Mouse (Mus musculus): ENCODE data around the gene Tbrg1. TPM values are rescaled to one million over a fixed set of nuclear protein-coding genes. Genes with fewer than 3 reads are reported as not detected.

The Tbrg1 gene
- 43.1 and 48.3 TPM in 2 replicates for polyA plus RNA-seq (2015; fragmentation: Nextera tagmentation; extraction: Ambion mirVana)

DNA sequence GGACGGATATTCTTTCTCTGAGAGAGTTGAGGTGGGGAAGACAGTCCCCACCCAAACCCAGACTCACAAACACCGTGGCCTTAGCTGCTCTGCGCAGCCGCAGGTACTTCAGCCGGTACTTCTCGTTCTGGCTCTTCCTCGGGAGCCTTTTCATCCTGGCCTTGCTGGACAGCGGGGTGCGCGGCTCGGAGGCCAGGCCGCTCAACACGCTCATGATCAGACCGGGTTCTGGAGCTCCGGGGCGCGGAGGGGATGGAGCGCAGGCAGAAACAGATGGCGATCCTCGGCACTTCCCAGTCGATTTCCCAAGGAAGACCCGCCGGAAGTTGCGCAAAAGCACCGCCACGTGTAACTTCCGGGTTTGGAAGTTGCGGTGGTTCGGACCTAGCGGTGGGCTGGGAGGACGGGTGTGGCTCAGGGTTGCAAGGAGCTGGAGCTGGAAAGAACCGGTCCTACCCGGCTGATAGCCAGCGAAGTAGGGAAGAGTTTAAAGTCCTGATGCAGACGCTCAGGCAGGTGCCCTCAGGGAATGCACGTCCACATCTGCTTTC lies at the start of gene Tbrg1:
Gene Tbrg1, minus strand, starts transcription at position 382 of the 551 bp plus-strand sequence.
- H3K4me2 ChIP-seq, result peak within 1 kb of the TSS; percentile 77
- H3K4me1 ChIP-seq (replicated peaks), result peaks cover 13% of the 10 kb centered on the region
- H3K27ac ChIP-seq (replicated peaks), result peak within 1 kb of the TSS; percentile 86
- peak within 1 kb of the TSS; percentile 78 for H3K9ac ChIP-seq
- H3K4me3 ChIP-seq (replicated peaks), result peak within 1 kb of the TSS; percentile 88
- H3K36me3 ChIP-seq (replicated peaks), result peaks cover 25% of the 10 kb centered on the region
- no peaks in the 10 kb centered on the region for H3K27me3 ChIP-seq
- H3K9me3 ChIP-seq (replicated peaks), result no peaks in the 10 kb centered on the region
- WGBS (ENCODE audit: insufficient replicate concordance), result under 1% methylated on average over 36 of the region's 36 CpGs
- peak; percentile 89 for ATAC-seq (ENCODE audit: insufficient read depth)

DNA sequence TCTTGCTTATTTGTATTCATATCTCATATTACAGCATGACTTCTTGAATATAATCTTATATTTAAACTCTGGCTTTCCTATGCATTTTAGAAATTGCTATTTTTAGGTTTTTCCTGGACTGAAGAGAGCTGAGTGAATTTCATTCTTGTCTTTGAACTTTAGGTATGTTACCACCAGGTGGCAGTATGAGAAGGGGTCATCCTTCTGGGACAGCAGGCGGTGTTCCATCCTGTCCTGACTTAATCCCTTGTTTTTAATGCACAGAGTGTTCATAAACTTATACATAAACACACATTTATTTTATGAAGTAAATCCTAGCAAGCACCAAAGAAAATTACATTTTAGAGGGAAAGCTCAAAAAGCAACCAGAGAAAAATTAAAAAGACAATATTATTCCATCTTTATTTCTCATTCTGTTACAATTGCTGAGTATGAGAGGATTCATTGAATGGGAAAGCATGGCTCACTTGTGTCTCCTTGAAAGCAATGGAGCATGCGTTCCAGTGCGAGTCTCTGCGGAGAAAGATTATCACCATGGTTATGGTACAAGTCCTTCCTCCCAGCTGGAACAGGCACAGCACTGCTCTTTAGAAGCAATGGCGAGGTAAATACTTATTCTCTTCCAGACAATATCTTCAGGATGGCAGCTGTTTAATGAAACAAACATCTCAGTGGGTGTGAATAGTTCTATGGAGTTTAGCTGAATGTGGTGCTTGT lies 33.0 kb upstream of the Tbrg1 start:
- no peak overlapping the region for H3K4me2 ChIP-seq
- H3K36me3 ChIP-seq (replicated peaks), result no peaks in the 10 kb centered on the region
- ATAC-seq (ENCODE audit: insufficient read depth), result no peak
- no peak overlapping the region for H3K4me3 ChIP-seq (replicated peaks)
- no peaks in the 10 kb centered on the region for H3K4me1 ChIP-seq (replicated peaks)
- H3K9me3 ChIP-seq (replicated peaks), result no peaks in the 10 kb centered on the region
- no peak overlapping the region for H3K27ac ChIP-seq (replicated peaks)
- WGBS (ENCODE audit: insufficient replicate concordance), result 48% methylated on average over 5 of the region's 5 CpGs
- H3K27me3 ChIP-seq, result no peaks in the 10 kb centered on the region
- H3K9ac ChIP-seq, result no peak overlapping the region

DNA sequence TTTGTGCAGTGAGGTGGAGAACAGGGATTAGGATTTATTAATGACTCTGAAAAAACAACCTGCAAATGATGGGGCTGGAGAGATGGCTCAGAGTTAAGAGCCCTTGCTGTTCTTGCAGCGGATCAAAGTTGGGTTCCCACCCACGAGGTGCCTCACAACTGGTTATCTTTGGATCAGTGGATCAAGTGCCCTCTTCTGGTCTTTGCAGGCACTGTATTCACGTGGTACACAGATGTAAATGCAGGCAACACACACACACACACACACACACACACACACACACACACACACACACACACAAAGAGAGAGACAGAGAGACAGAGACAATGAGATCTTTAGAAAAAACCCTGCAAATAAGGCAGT lies 30.8 kb upstream of the Tbrg1 start:
- no peaks in the 10 kb centered on the region for H3K4me1 ChIP-seq (replicated peaks)
- no peak overlapping the region for H3K9ac ChIP-seq
- no peaks in the 10 kb centered on the region for H3K36me3 ChIP-seq (replicated peaks)
- H3K9me3 ChIP-seq (replicated peaks), result no peaks in the 10 kb centered on the region
- H3K4me2 ChIP-seq, result no peak overlapping the region
- 28% methylated on average over 3 of the region's 3 CpGs for WGBS (ENCODE audit: insufficient replicate concordance)
- H3K27me3 ChIP-seq, result no peaks in the 10 kb centered on the region
- no peak overlapping the region for H3K27ac ChIP-seq (replicated peaks)
- no peak overlapping the region for H3K4me3 ChIP-seq (replicated peaks)
- no peak for ATAC-seq (ENCODE audit: insufficient read depth)

DNA sequence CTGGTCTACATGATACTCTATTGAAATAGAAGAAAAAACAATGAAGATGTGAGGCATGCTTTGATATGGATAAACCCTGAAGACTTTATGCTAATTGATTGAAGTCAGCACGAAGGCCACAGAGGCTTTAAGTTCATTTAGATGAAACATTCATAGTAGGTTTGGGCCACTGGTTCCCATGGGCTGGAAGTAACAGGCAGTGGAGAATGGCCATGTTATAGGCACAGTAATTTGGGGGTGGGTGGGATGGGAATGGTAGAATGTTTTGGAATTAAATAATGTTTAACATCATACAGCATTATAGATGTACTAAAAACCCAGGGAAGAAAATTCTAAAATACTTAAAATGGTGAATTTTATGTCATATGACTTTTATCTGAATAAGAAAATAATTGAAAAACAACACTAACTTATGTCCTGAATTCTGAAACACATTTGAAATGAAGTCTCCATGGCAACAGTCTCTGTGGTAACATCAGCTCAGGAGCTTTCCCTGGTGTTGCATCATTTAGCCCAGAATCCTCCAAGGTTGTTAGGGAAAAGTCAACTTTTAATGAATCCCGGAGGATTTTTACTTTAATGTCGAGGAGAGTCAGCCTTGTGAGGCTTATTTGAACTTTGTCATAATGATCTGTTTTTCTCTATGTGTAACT lies 30.3 kb upstream of the Tbrg1 start:
- H3K27me3 ChIP-seq, result no peaks in the 10 kb centered on the region
- ATAC-seq (ENCODE audit: insufficient read depth), result no peak
- whole genome bisulfite sequencing (ENCODE audit: insufficient replicate concordance), result 47% methylated on average over 3 of the region's 3 CpGs

DNA sequence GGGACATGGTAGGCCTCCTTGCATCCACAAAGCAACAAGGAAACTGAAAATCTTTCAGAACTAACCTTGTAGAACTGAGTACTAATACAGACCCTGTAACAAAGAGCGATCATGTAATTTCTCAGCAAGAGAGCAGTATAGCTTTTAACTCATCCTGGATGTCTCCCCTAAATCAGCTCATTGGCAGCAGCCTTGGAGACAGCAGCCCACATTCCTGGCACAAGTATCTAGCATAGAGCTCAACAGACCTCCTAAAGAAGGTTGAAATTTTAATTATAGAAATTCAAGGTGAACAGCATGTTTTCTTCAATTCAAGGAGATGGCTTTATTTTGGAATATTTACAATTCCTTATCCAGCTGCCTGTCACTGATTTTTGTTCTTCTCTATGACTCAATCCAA lies 24.0 kb upstream of the Tbrg1 start:
- Histone ChIP-seq H3K9me3 (replicated peaks) (no peaks in the 10 kb centered on the region), H3K9ac (no peak overlapping the region), H3K4me3 (replicated peaks) (no peak overlapping the region), H3K27me3 (no peaks in the 10 kb centered on the region), H3K27ac (replicated peaks) (no peak overlapping the region), H3K4me1 (replicated peaks) (no peaks in the 10 kb centered on the region), H3K4me2 (no peak overlapping the region), H3K36me3 (replicated peaks) (no peaks in the 10 kb centered on the region)
- no peak for ATAC-seq (ENCODE audit: insufficient read depth)
- WGBS (ENCODE audit: insufficient replicate concordance), result 72% methylated on average over 1 of the region's 1 CpGs

More for the DNA sequence above, 30.3 kb upstream of the Tbrg1 start:
- Histone ChIP-seq H3K36me3 (replicated peaks) (no peaks in the 10 kb centered on the region), H3K4me3 (replicated peaks) (no peak overlapping the region), H3K4me1 (replicated peaks) (no peaks in the 10 kb centered on the region), H3K9me3 (replicated peaks) (no peaks in the 10 kb centered on the region), H3K27ac (replicated peaks) (no peak overlapping the region), H3K9ac (no peak overlapping the region), H3K4me2 (no peak overlapping the region)

DNA sequence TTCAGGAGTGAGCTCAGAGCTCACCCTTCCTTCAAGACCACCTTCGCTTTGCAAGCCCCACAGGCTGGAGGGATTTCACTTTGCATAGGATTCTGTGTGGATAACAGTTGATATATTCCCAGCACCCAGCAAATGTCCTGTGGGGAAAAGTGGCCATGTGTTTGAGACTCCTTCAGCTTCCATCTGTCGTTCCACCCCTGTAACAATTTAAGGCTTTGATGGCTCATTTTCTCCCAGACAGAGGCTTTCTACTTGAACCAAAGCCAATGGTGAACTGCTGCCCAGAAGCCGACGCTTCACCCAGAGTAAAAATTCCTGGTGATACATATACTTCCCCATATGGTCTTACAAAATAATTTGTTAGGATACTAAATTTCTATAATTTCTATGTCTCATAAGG lies 18.2 kb upstream of the Tbrg1 start:
- H3K9me3 ChIP-seq (replicated peaks), result no peaks in the 10 kb centered on the region
- H3K9ac ChIP-seq, result no peak overlapping the region
- WGBS (ENCODE audit: insufficient replicate concordance), result 69% methylated on average over 4 of the region's 4 CpGs
- ATAC-seq (ENCODE audit: insufficient read depth), result no peak
- H3K27ac ChIP-seq (replicated peaks), result no peak overlapping the region
- H3K27me3 ChIP-seq, result no peaks in the 10 kb centered on the region
- no peak overlapping the region for H3K4me3 ChIP-seq (replicated peaks)
- no peak overlapping the region for H3K4me2 ChIP-seq
- H3K36me3 ChIP-seq (replicated peaks), result no peaks in the 10 kb centered on the region
- no peaks in the 10 kb centered on the region for H3K4me1 ChIP-seq (replicated peaks)

DNA sequence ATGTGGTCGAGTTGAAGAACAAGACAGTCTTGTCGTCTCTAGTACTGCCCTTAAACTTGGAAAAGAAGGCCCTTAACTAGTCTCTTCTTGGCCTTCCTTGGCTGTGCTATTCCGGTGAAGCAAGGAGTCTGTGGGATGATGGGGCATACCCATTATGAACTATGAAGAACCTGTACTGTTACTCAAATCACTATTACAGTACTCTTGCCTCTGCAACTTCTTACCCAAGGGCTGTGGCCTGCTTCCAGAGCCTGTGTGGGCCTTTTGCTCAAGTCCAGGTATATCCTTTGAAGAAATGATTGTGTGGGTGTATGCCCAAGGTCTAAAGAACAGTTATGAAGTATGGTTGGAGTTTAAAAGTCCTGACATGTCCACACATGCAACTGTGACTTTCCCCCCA lies 13.1 kb upstream of the Tbrg1 start:
- no peaks in the 10 kb centered on the region for H3K27me3 ChIP-seq
- H3K27ac ChIP-seq (replicated peaks), result no peak overlapping the region
- no peak overlapping the region for H3K9ac ChIP-seq
- no peaks in the 10 kb centered on the region for H3K4me1 ChIP-seq (replicated peaks)
- no peaks in the 10 kb centered on the region for H3K9me3 ChIP-seq (replicated peaks)
- WGBS (ENCODE audit: insufficient replicate concordance), result 64% methylated on average over 3 of the region's 3 CpGs
- no peaks in the 10 kb centered on the region for H3K36me3 ChIP-seq (replicated peaks)
- H3K4me2 ChIP-seq, result no peak overlapping the region
- H3K4me3 ChIP-seq (replicated peaks), result no peak overlapping the region
- ATAC-seq (ENCODE audit: insufficient read depth), result no peak

DNA sequence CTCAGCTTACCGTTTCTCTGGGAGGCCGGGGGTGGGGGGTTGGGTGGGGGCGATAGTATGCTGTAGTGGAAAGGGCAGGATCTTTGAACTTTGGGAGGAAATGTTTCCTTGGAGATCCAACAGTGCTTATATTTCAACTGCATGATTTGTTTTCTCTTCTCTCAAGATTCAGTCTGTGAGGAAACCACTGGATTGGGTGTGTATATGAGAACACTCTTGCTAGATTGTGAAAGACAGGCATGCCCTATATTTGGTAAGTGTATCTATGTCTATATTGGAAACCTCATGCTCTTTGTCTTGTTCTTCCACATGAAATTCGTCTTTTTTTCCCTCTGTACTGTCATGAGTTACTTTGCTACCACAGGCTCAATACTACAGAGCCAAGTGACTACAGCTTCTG lies 12.6 kb upstream of the Tbrg1 start:
- 51% methylated on average over 4 of the region's 4 CpGs for WGBS (ENCODE audit: insufficient replicate concordance)
- no peaks in the 10 kb centered on the region for H3K9me3 ChIP-seq (replicated peaks)
- no peak overlapping the region for H3K9ac ChIP-seq
- no peaks in the 10 kb centered on the region for H3K4me1 ChIP-seq (replicated peaks)
- no peaks in the 10 kb centered on the region for H3K27me3 ChIP-seq
- H3K4me2 ChIP-seq, result no peak overlapping the region
- no peak overlapping the region for H3K4me3 ChIP-seq (replicated peaks)
- H3K27ac ChIP-seq (replicated peaks), result no peak overlapping the region
- no peak for ATAC-seq (ENCODE audit: insufficient read depth)
- no peaks in the 10 kb centered on the region for H3K36me3 ChIP-seq (replicated peaks)

DNA sequence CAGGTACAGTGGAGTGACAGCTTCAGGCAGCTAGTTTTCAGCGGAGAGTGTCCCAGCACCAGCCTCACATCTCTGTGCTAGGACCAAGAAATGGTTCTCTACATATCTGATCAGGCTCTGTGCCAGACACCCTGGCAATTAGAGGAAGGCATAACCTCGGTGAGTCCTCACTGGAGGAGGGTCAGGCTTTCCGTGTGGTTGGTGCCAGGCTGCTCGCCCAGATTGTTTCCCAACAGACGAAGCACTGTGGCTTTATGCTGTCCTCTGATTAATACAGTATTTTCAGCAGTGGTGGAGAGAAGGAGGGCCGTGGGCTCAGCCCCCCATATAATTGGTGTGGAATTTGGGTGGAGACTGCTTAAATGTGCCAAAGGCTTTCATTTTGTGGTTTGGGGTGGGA lies 12.0 kb upstream of the Tbrg1 start, which contains the start of gene Panx3:
Gene Panx3, minus strand, starts transcription at position 121 of the 400 bp plus-strand sequence.
- 52% methylated on average over 6 of the region's 6 CpGs for WGBS (ENCODE audit: insufficient replicate concordance)
- Histone ChIP-seq H3K27ac (replicated peaks) (no peak within 1 kb of the TSS), H3K4me2 (no peak within 1 kb of the TSS), H3K36me3 (replicated peaks) (no peaks in the 10 kb centered on the region), H3K27me3 (no peaks in the 10 kb centered on the region), H3K9ac (no peak within 1 kb of the TSS), H3K4me3 (replicated peaks) (no peak within 1 kb of the TSS), H3K4me1 (replicated peaks) (no peaks in the 10 kb centered on the region), H3K9me3 (replicated peaks) (no peaks in the 10 kb centered on the region)
- ATAC-seq (ENCODE audit: insufficient read depth), result no peak

DNA sequence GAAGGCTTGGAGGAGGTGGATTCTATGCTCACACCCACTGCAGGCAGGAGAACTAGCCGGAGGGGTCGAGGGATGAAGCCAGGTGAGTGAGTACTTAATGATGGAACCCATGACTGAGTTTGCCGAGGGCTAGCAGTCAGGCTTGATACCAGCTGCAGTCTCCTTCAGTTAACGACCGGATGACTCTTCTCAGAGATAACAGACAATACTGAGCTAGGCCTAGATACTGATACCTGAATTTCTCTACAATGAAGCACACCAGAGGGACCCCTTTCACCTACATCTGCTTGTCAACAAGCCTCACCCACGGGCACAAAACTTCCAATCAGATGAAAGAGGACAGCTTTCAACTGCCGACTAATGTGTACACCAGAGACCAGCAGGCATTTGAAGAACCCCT lies 8.9 kb upstream of the Tbrg1 start:
- H3K27me3 ChIP-seq, result no peaks in the 10 kb centered on the region
- H3K4me2 ChIP-seq, result no peak overlapping the region
- no peak for ATAC-seq (ENCODE audit: insufficient read depth)
- WGBS (ENCODE audit: insufficient replicate concordance), result 43% methylated on average over 7 of the region's 7 CpGs
- no peaks in the 10 kb centered on the region for H3K36me3 ChIP-seq (replicated peaks)
- no peak overlapping the region for H3K27ac ChIP-seq (replicated peaks)
- H3K9ac ChIP-seq, result no peak overlapping the region
- H3K9me3 ChIP-seq (replicated peaks), result no peaks in the 10 kb centered on the region
- no peak overlapping the region for H3K4me3 ChIP-seq (replicated peaks)
- H3K4me1 ChIP-seq (replicated peaks), result no peaks in the 10 kb centered on the region

DNA sequence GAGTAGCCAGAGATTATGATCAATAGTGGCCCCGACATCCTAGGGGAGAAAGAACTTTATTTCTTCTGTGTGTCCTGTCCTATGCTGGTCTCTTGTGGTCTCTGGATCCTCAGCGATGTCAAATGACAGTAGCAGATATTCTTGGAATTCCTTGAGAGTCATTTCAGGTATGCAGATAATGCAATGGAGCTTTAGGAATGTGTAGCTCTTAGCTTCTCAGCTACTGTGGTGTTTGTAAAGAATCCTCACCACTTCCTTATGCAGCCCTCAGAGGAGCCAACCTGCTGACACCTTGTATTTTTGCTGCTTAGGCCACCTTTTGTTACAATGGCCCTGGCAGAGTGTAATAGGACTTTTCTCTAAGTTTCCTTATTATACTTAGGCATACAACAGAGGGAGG lies 7.5 kb upstream of the Tbrg1 start:
- Histone ChIP-seq H3K4me3 (replicated peaks) (no peak overlapping the region), H3K9ac (no peak overlapping the region), H3K4me2 (no peak overlapping the region), H3K27ac (replicated peaks) (no peak overlapping the region), H3K36me3 (replicated peaks) (no peaks in the 10 kb centered on the region), H3K4me1 (replicated peaks) (no peaks in the 10 kb centered on the region), H3K9me3 (replicated peaks) (no peaks in the 10 kb centered on the region), H3K27me3 (no peaks in the 10 kb centered on the region)
- no peak for ATAC-seq (ENCODE audit: insufficient read depth)
- WGBS (ENCODE audit: insufficient replicate concordance), result 39% methylated on average over 2 of the region's 2 CpGs
